Mouse (Mus musculus) B cell, adult 62 days (primary cell): ENCODE data around the gene Stc2. TPM values are rescaled to one million over a fixed set of nuclear protein-coding genes. Genes with fewer than 3 reads are reported as not detected.

Experiments
- total RNA-seq: library from RNA; stranded (reverse); gene quantifications from 4 replicates; pipeline ENCODE4 v1.2.4, GENCODE M21; 2023

The Stc2 gene
- not detected in 4 replicates for total RNA-seq

GRCm38 (mm10) chr11:31369648-31370286 lies at the start of gene Stc2:
TSS of gene Stc2 (minus strand) at chr11:31370074.

Other genes with a start within 250 kb of the Stc2 start
- gene Gm17332, start 187.6 kb downstream of the Stc2 start, total RNA-seq, result not detected in 4 replicates